Mouse (Mus musculus) cortical plate, adult 2 months (tissue): ENCODE data around the gene Btbd6.

ENCODE experiments used
- CTCF ChIP-seq: fragments of 200-500 bp; IDR thresholded peaks from 2 replicates; pipeline ENCODE4 v1.5.1; 2011; ENCODE audit warnings: mild to moderate bottlenecking, control low read depth, low read length; ENCODE audit not compliant: insufficient read depth; ENCODE audit errors: extremely low read depth
- POLR2A ChIP-seq: fragments of 200-500 bp; IDR thresholded peaks from 2 replicates; pipeline ENCODE4 v1.6.1; 2011; ENCODE audit warnings: mild to moderate bottlenecking, low read length, control low read depth; ENCODE audit not compliant: insufficient read depth; ENCODE audit errors: extremely low read depth

DNA sequence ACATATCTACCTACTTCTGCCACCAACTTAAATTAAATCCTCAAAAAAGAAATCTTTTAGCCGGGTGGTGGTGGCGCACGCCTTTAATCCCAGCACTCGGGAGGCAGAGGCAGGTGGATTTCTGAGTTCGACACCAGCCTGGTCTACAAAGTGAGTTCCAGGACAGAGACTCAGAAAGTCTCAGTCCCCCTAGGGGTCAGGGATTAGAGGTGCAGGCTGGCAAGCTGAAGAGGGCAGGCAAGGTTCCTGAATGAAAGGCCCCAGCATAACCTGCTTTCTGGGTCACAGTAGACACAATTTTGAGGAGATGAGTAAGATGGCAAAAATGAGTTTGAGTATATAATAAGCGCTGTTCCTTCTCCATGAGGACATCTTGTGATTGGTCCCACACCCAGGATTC lies 9.1 kb downstream of the Btbd6 start:
- TF ChIP-seq CTCF, result no peak
- no peak for TF ChIP-seq POLR2A
